Mouse (Mus musculus): ENCODE data around the gene Gm3448.
"Not testable (repeated sequence)": the region's sequence is repeated elsewhere in the genome, so short reads cannot be mapped to it uniquely, and the experiment has no call there.

Gene Gm3448

GRCm38 (mm10) chr17:15025513-15025912, 15.8 kb downstream of the Gm3448 start:
- DNase-seq: not testable (repeated sequence)

- not testable (repeated sequence) for DNase-seq
Measured at GRCm38 (mm10) chr17:15024502-15025193, 16.7 kb downstream of the Gm3448 start.

GRCm38 (mm10) chr17:15023878-15024492, 17.4 kb downstream of the Gm3448 start:
- DNase-seq: not testable (repeated sequence)

GRCm38 (mm10) chr17:15021503-15022220, 19.7 kb downstream of the Gm3448 start:
- DNase-seq: peak; percentile 3

- not testable (repeated sequence) for DNase-seq
Measured at GRCm38 (mm10) chr17:15009706-15010413, 31.5 kb downstream of the Gm3448 start, which contains the start of gene Gm3435. TSS of gene Gm3435 (plus strand) at chr17:15010176.

DNA sequence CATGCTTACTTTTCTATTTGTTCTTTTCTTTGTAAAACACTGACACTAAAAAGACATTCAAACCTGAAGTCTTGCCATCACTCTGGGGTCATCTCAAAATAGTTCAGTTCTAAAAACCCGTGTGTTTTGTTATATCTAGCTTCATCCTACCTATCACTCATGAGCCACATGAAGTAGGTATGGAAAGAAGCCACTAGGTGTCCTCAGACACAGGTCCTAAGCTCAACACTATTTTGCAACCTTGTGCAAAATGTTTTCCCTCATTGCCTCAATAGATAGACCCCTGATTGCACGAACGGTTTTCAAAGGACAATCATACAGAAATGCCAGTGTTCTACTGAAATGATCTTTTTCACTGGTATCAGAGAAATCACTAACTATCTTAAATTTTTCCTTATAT, 32.2 kb downstream of the Gm3448 start:
- not testable (repeated sequence) for DNase-seq

GRCm38 (mm10) chr17:15000047-15000446, 41.3 kb downstream of the Gm3448 start:
- DNase-seq: not testable (repeated sequence)

DNA sequence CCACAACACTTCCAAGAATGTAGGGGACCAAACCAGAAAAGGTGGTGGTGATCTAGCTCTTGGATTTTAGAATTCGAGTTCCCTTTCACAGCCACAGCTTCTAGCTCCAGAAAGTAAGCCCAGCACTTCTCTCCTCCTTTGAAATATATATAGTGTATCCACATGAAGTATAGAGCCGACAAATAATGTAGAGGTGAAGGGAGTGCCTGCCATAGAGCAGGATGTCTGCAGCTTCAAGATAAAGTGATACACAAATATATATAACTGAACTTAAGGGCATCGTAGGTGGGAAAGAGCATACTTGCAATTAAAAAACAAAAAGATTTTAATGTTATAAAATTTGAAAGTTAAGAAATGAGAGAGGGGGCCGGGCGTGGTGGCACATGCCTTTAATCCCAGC, 47.2 kb downstream of the Gm3448 start:
- DNase-seq: not testable (repeated sequence)

GRCm38 (mm10) chr17:14993139-14993832, 48.1 kb downstream of the Gm3448 start:
- DNase-seq: not testable (repeated sequence)

DNA sequence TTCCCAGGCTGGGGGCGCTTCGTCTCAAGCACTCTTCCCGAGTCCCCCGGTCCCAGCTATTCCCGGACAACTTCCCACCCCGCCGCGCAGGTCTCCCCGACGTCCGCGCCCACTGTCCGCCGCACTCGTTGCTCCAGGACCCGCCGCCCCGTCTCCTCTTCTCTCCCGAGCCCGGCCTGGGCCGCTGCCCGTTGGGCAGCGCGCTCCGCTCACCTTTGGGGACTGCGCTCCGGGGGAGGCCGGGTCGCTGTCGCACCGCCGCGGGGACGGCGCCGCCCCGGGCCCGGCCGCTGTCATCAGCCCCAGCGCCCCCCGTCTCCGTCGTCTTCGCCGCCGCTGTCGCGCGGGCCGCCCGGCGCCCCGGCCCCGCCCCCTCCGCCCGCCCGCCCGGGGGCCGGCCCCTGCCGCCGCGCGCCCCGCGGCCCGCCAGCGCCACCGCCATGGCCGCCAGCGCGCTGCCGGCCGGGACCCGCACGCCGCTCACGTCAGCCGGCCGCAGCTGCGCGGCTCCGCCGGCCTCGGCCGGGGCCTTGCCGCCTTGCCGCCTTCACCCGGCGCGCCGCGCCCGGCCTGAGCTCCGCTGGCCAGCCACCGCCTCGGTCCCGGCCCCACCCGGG, 48.7 kb downstream of the Gm3448 start:
- DNase-seq: not testable (repeated sequence)

DNA sequence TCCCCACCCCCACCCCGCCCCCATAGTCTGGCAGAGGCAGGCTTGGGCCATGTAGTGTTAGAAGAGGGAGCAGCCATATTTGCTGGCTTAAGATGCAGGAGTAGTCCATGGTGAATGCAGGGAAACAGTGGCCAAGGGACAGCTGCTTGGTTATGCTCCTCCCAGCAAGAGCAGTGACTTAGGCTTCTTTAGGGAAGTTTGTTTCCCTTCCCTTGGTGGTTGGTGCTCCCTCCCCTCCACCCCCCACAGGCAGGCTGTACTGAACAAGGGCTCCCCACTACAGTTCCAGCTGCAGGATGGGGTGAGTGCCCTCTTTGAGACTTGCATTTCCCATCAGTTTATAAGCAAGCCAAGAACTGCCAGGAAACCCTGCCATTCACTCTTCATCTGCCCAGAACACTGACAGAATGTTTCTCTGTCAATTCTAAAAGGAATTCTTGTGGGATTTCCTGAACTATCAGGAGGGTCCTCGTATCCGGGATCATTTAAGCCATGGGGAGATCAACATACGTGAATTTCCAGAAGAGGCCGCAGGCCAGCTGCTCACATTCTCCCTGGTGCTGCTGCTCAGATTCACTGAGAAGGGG, 51.1 kb downstream of the Gm3448 start:
- DNase-seq: not testable (repeated sequence)

DNA sequence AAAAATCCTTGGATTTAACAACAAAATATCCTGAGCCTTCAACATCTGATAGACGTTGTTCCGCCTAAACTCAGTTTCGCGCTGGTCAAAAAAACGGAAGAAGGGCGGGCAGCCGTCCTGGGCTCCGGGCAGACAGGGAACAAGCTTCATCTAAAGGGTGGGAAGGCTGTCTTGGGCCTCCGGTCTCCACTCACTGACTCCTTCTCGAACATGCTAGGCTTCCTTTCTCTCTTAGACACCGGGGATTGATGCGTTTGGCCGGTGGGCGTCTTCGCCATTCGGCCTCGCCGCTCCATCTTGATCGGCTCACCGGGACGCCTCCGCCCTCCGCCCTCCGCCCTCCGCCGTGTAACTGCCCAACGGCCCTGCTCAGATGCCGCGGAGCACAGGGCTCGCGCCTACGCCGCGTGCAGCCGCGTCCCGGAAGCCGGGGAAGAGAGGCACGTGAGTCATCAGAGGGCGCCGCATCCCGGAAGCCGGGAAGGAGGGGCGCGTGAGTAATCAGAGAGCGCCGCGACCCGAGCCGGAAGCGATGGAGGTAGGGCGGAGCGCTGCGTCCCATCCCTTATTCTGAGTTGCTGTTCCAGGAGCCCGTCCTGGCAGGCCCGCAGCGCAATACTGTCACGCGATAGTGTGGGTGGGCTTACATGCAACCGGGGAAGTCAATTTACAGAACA, 62.8 kb downstream of the Gm3448 start, which contains the start of the genes 9030025P20Rik and Gm3417:
TSS of gene 9030025P20Rik (plus strand) at position 107 of the 677 bp plus-strand sequence.
TSS of gene Gm3417 (minus strand) at position 429 of the 677 bp plus-strand sequence.
- not testable (repeated sequence) for DNase-seq

GRCm38 (mm10) chr17:14977718-14978361, 63.5 kb downstream of the Gm3448 start:
- not testable (repeated sequence) for DNase-seq

DNA sequence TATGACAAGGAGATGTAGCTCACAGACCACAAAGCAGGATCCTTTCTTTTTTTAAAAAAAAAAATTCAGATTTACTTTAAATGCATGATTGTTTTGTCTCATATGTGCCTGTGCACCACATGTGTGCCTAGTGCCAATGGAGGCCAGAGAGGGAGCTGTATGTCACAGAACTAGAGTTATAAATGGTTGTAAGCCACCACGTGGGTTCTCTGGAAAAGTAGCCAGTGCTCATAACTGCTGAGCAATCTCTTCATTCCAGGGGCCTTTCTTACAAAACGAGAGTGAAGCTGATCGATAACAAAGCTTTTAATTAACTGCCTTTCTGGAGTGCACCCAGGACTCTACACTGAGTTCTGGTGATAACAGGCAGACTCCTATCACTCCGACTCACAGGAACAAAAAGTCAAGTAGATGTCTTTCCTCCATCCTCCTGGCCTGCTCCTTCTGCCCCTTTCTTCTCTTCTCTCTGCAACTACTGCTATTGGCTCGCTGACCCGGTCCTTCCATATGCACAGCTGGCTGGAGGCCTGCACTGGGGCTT, 72.9 kb downstream of the Gm3448 start:
- DNase-seq: not testable (repeated sequence)

DNA sequence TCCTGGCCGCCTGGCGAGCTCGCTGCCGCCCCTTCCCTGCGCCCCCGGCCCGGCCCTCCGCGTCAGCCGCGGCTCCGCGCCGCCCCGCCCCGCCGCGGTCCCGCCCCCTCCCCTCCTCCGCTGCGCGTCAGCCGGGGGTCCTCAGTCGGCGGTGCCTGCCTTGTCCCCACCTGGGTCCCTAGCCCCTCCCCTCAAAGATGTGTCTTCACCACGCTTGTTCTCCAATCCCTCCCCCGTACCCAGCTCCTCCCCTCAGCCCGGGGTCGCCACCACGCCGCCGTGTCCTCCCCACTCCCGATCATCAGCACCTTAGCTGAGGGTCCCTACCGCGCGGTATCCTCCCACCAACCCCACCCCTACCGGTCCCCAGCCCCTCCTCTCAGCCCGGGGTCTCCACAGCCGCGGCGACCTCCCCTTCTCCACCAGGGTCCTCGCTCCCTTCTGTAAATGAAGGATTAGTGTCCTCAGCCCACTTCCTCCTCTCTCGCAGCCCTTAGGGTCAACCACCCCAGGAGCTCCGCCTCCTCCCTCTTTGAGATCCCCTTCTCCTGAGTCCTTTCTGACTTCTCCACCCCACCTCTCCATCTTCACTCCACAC, 79.7 kb downstream of the Gm3448 start:
- not testable (repeated sequence) for DNase-seq

DNA sequence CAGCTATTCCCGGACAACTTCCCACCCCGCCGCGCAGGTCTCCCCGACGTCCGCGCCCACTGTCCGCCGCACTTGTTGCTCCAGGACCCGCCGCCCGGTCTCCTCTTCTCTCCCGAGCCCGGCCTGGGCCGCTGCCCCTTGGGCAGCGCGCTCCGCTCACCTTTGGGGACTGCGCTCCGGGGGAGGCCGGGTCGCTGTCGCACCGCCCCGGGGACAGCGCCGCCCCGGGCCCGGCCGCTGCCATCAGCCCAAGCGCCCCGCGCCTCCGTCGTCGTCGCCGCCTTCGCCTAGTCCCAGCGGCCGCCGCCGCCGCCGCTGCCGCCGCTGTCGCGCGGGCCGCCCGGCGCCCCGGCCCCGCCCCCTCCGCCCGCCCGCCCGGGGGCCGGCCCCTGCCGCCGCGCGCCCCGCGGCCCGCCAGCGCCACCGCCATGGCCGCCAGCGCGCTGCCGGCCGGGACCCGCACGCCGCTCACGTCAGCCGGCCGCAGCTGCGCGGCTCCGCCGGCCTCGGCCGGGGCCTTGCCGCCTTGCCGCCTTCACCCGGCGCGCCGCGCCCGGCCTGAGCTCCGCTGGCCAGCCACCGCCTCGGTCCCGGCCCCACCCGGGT, 80.3 kb downstream of the Gm3448 start, which contains the start of gene Phf10:
TSS of gene Phf10 (minus strand) at position 323 of the 606 bp plus-strand sequence.
- peak; percentile 44 for DNase-seq

DNA sequence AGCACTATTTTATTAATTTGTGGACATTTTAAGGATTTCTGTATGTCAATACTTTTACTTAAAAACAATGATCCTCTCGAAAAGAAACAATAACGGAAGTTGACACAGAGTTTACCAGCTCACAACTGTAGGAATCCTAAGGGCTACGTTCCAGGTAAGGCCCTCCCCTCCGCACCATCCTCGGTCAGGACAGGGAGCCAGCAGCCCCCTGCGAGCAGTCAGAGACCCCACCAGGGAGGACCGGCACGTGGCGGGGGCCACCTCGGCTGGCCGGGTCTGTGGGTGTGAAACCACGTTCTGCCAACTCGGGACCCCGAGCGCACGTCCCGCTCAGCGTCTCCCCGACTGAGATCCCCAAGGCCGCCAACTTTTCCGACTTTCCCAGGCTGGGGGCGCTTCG, 80.8 kb downstream of the Gm3448 start:
- peak; percentile 37 for DNase-seq

GRCm38 (mm10) chr17:14959979-14960378, 81.4 kb downstream of the Gm3448 start:
- peak; percentile 11 for DNase-seq
